Mouse (Mus musculus): ENCODE data around the gene Psmb5. TPM values are rescaled to one million over a fixed set of nuclear protein-coding genes. Genes with fewer than 3 reads are reported as not detected.

Psmb5 gene
- polyA plus RNA-seq, 1 experiment: 146 TPM

- DNase-seq: no peak
- no peak for TF ChIP-seq POLR2A (IDR thresholded peaks at IDR 0.05; ENCODE audit: borderline replicate concordance, extremely low read depth, low read depth, low read length)
- TF ChIP-seq CTCF (IDR thresholded peaks at IDR 0.05; ENCODE audit: insufficient read depth, low read length): no peak
- H3K4me3 ChIP-seq (replicated peaks; ENCODE audit: extremely low read depth, low read depth, low read length): no peak overlapping the region
- H3K4me1 ChIP-seq (ENCODE audit: control insufficient read depth, insufficient read depth, low read length): peaks cover 4% of the 10 kb centered on the region
- 51% methylated on average over 7 of the region's 7 CpGs for WGBS
Measured at GRCm38 (mm10) chr14:54579638-54580037, 38.2 kb downstream of the Psmb5 start.

DNA sequence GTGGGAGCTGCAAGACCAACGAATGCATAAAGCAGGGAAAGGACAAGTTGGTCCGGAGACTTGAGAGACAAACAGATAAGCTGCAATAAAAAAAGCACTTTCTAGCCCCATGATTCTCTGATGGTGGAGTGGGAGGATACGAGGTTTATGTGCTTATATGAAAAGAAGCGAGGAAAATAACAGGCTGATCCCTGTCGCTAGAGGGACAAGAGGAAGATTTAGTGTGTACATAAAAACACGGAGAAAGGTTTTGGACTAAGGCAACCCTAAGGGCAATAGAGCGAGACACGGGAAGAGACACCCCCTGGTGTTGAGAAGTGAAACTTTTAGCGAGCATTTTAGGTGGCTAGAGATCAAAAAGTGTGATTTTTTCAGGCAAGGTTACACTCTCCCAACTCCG is 39.8 kb downstream of the Psmb5 start:
- Histone ChIP-seq H3K4me3 (replicated peaks; ENCODE audit: extremely low read depth, low read depth, low read length) (peak overlapping the region; percentile 74), H3K4me1 (ENCODE audit: control insufficient read depth, insufficient read depth, low read length) (peaks cover 6% of the 10 kb centered on the region)
- TF ChIP-seq POLR2A (IDR thresholded peaks at IDR 0.05; ENCODE audit: borderline replicate concordance, extremely low read depth, low read depth, low read length) (no peak), CTCF (IDR thresholded peaks at IDR 0.05; ENCODE audit: insufficient read depth, low read length) (peak; percentile 42)
- under 1% methylated on average over 10 of the region's 10 CpGs for WGBS
- DNase-seq: peak; percentile 41

GRCm38 (mm10) chr14:54577089-54577982 is 40.5 kb downstream of the Psmb5 start, which contains the start of gene Ajuba:
Gene Ajuba, minus strand, starts transcription at chr14:54577558.
- Histone ChIP-seq H3K4me1 (ENCODE audit: control insufficient read depth, insufficient read depth, low read length) (peaks cover 7% of the 10 kb centered on the region), H3K4me3 (replicated peaks; ENCODE audit: extremely low read depth, low read depth, low read length) (peak within 1 kb of the TSS; percentile 74)
- under 1% methylated on average over 66 of the region's 66 CpGs for WGBS
- TF ChIP-seq POLR2A (IDR thresholded peaks at IDR 0.05; ENCODE audit: borderline replicate concordance, extremely low read depth, low read depth, low read length) (0 out of 2 replicates have a peak, but pooled peaks have one; percentile 25), CTCF (IDR thresholded peaks at IDR 0.05; ENCODE audit: insufficient read depth, low read length) (no peak)
- DNase-seq: peak; percentile 89

GRCm38 (mm10) chr14:54576241-54577088 is 41.4 kb downstream of the Psmb5 start:
- Histone ChIP-seq H3K4me1 (ENCODE audit: control insufficient read depth, insufficient read depth, low read length) (peaks cover 7% of the 10 kb centered on the region), H3K4me3 (replicated peaks; ENCODE audit: extremely low read depth, low read depth, low read length) (peak overlapping the region; percentile 74)
- WGBS: 1% methylated on average over 84 of the region's 84 CpGs
- DNase-seq: peak; percentile 57
- TF ChIP-seq CTCF (IDR thresholded peaks at IDR 0.05; ENCODE audit: insufficient read depth, low read length) (no peak), POLR2A (IDR thresholded peaks at IDR 0.05; ENCODE audit: borderline replicate concordance, extremely low read depth, low read depth, low read length) (no peak)

DNA sequence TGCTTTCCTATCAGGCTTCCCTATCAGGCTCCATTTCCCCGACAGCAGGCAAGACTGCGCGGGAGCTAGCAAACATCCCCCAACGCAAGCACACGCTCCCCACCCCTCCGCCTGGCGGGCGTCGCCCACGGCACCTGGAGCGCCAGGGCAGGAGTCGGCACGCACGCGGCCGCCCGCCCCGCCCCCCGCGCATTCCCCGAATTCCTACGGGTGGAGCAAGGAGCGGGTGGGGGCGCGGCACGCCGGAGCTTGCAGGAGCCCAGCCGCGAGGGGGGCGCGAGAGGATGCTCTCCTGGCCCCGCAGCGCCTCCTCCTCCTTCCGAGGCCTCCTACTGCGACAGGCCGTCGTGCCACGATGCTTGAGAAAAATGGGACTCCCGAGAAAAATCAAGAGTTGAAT is 42.2 kb downstream of the Psmb5 start:
- Histone ChIP-seq H3K4me1 (ENCODE audit: control insufficient read depth, insufficient read depth, low read length) (peaks cover 7% of the 10 kb centered on the region), H3K4me3 (replicated peaks; ENCODE audit: extremely low read depth, low read depth, low read length) (peak overlapping the region; percentile 74)
- TF ChIP-seq POLR2A (IDR thresholded peaks at IDR 0.05; ENCODE audit: borderline replicate concordance, extremely low read depth, low read depth, low read length) (peak; percentile 35; the same call in 1 of the 2 replicates), CTCF (IDR thresholded peaks at IDR 0.05; ENCODE audit: insufficient read depth, low read length) (no peak)
- 4% methylated on average over 39 of the region's 39 CpGs for WGBS
- DNase-seq: peak; percentile 80

GRCm38 (mm10) chr14:54575031-54575430 is 42.8 kb downstream of the Psmb5 start:
- DNase-seq: no peak

GRCm38 (mm10) chr14:54574253-54574652 is 43.6 kb downstream of the Psmb5 start:
- Histone ChIP-seq H3K4me3 (replicated peaks; ENCODE audit: extremely low read depth, low read depth, low read length) (peak overlapping the region; percentile 20), H3K4me1 (ENCODE audit: control insufficient read depth, insufficient read depth, low read length) (peaks cover 7% of the 10 kb centered on the region)
- peak; percentile 27 for DNase-seq
- TF ChIP-seq POLR2A (IDR thresholded peaks at IDR 0.05; ENCODE audit: borderline replicate concordance, extremely low read depth, low read depth, low read length) (no peak), CTCF (IDR thresholded peaks at IDR 0.05; ENCODE audit: insufficient read depth, low read length) (no peak)
- WGBS: 46% methylated on average over 4 of the region's 4 CpGs

More at GRCm38 (mm10) chr14:54575031-54575430, 42.8 kb downstream of the Psmb5 start:
- WGBS: 26% methylated on average over 8 of the region's 8 CpGs
- peaks cover 7% of the 10 kb centered on the region for H3K4me1 ChIP-seq (ENCODE audit: control insufficient read depth, insufficient read depth, low read length)
- no peak for TF ChIP-seq CTCF (IDR thresholded peaks at IDR 0.05; ENCODE audit: insufficient read depth, low read length)
- no peak for TF ChIP-seq POLR2A (IDR thresholded peaks at IDR 0.05; ENCODE audit: borderline replicate concordance, extremely low read depth, low read depth, low read length)
- peak overlapping the region; percentile 46 for H3K4me3 ChIP-seq (replicated peaks; ENCODE audit: extremely low read depth, low read depth, low read length)

DNA sequence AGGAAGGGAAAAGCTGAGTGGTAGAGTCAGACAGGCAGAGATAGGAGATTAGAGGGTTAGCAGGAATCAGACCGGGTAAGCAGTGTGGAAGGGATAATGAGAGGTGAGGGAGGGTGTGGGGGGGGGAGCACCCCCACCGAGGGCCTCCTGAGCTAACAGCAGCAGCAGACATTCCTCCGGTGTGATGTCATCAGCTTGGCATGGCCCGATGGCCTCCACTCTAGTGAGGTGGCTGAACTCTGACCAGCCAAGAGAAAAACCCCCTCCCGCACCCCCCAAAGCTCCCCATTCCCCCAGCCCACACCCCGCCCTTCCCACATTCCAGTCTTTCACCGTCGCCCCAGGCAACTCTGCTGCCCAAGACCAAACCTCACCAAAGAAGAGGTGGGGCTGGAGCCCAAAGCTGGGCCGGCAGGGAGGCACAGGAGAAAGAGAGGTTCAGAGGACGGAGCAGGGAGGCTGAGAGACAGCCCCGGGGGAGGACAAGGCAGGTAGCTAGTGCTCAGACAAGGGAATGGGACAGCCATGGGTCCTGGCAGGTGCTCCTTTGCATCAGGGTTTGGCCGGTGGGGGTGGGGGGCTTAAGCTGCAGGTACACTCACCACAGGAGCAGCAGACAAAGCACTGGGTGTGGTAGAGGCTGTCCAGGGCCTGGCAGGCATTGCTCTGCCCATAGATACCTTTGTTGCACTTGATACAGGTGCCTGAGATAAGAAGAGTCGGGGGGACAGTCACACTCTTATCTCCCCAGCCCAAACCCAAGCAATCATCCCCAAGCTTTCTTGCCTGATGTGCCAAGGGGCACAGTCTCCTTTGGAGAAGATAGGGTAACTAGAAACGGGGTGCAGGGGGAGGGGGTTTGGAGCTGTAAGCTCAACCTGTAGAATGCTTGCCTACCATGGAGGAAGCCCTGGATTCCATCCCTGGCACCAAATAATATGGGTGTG is 44.8 kb downstream of the Psmb5 start:
- DNase-seq: peak; percentile 58
- WGBS: 49% methylated on average over 14 of the region's 14 CpGs
- TF ChIP-seq CTCF (IDR thresholded peaks at IDR 0.05; ENCODE audit: insufficient read depth, low read length): no peak
- no peak for TF ChIP-seq POLR2A (IDR thresholded peaks at IDR 0.05; ENCODE audit: borderline replicate concordance, extremely low read depth, low read depth, low read length)
- no peak overlapping the region for H3K4me3 ChIP-seq (replicated peaks; ENCODE audit: extremely low read depth, low read depth, low read length)
- H3K4me1 ChIP-seq (ENCODE audit: control insufficient read depth, insufficient read depth, low read length): peaks cover 7% of the 10 kb centered on the region

All from lung, adult 2 months (tissue).